ENCODE assay signal across 8 mouse cellular contexts in the genomic region with DNA sequence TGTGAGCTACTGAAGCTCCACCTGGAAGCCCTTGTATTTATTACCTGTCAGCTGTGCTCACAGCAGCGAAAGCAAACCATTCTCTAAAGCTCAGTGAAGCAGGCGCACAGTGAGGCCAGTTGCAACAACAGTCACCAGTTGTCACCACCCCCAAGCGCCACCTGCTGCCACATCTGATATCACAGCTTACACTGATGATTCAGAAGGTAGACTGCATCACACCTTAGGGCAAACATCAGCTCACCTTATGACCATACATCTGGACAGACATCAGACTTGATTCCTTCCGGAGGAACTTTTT.
A peak's percentile ranks its signal among the peaks of the same experiment; 100 is the strongest.
DNase-seq lines count a peak whose midpoint lies in the region; ATAC-seq and TF ChIP-seq lines count a peak whose summit lies in the region.

No protein-coding gene starts in this region.

- 0 out of 2 replicates have a peak, but pooled peaks cover 4% of the 10 kb centered on the region for H3K4me1 ChIP-seq in forebrain, postnatal 0 days (ENCODE audit: insufficient read depth)
- H3K4me1 ChIP-seq in forebrain, embryonic 16.5 days (replicated peaks; ENCODE audit: control insufficient read depth, insufficient read depth, low read length): 0 out of 2 replicates have a peak, but pooled peaks cover 5% of the 10 kb centered on the region
- H3K4me1 ChIP-seq in bone marrow macrophage, adult 2 months (ENCODE audit: control insufficient read depth, insufficient read depth, low read length): peaks cover 16% of the 10 kb centered on the region
- H3K4me1 ChIP-seq in liver, embryonic 11.5 days (replicated peaks; ENCODE audit: control insufficient read depth, insufficient read depth, low read length): peaks cover 21% of the 10 kb centered on the region
- no peaks in the 10 kb centered on the region for H3K4me1 ChIP-seq in neural tube, embryonic 14.5 days (ENCODE audit: control insufficient read depth, insufficient read depth, low read length)

- no peak overlapping the region for H3K9ac ChIP-seq in forebrain, postnatal 0 days
- H3K9ac ChIP-seq in forebrain, embryonic 16.5 days (replicated peaks; ENCODE audit: low read depth, low read length): no peak overlapping the region
- H3K9ac ChIP-seq in liver, embryonic 11.5 days (ENCODE audit: low read depth, low read length): no peak overlapping the region
- H3K9ac ChIP-seq in neural tube, embryonic 14.5 days (replicated peaks; ENCODE audit: low read depth, low read length): no peak overlapping the region

- 56% methylated on average over 4 of the region's 4 CpGs for WGBS in forebrain, postnatal 0 days
- 54% methylated on average over 4 of the region's 4 CpGs for WGBS in forebrain, embryonic 16.5 days
- 52% methylated on average over 4 of the region's 4 CpGs for WGBS in liver, embryonic 11.5 days
- WGBS in neural tube, embryonic 14.5 days: 40% methylated on average over 4 of the region's 4 CpGs

- H3K36me3 ChIP-seq in forebrain, postnatal 0 days (ENCODE audit: insufficient read depth): no peaks in the 10 kb centered on the region
- no peaks in the 10 kb centered on the region for H3K36me3 ChIP-seq in forebrain, embryonic 16.5 days (ENCODE audit: control insufficient read depth, insufficient read depth)
- no peaks in the 10 kb centered on the region for H3K36me3 ChIP-seq in liver, embryonic 11.5 days (ENCODE audit: control insufficient read depth, insufficient read depth, low read length)
- no peaks in the 10 kb centered on the region for H3K36me3 ChIP-seq in neural tube, embryonic 14.5 days (ENCODE audit: control insufficient read depth, insufficient read depth, low read length)

- no peak overlapping the region for H3K4me3 ChIP-seq in forebrain, postnatal 0 days (ENCODE audit: low read depth, low read length)
- H3K4me3 ChIP-seq in forebrain, embryonic 16.5 days (replicated peaks; ENCODE audit: low read length): no peak overlapping the region
- H3K4me3 ChIP-seq in bone marrow macrophage, adult 2 months (ENCODE audit: insufficient read depth, low read length): no peak overlapping the region
- H3K4me3 ChIP-seq in liver, embryonic 11.5 days (ENCODE audit: low read depth, low read length): no peak overlapping the region
- H3K4me3 ChIP-seq in neural tube, embryonic 14.5 days (ENCODE audit: low read depth, low read length): no peak overlapping the region

- no peak for DNase-seq in forebrain, postnatal 0 days
- peak; percentile 91 for DNase-seq in CD4-positive, CD25-positive, alpha-beta regulatory T cell, adult 2 months (ENCODE audit: low read depth, low spot score)
- peak; percentile 91 for DNase-seq in induced T-regulatory cell, adult 2 months (ENCODE audit: low read depth)
- peak; percentile 48 for DNase-seq in liver, embryonic 11.5 days (ENCODE audit: low spot score)
- DNase-seq in thymus, postnatal 36 days: peak; percentile 83 to 89

- H3K27ac ChIP-seq in forebrain, postnatal 0 days (ENCODE audit: low read depth, low read length): no peak overlapping the region
- H3K27ac ChIP-seq in forebrain, embryonic 16.5 days (ENCODE audit: low read length): no peak overlapping the region
- no peak overlapping the region for H3K27ac ChIP-seq in bone marrow macrophage, adult 2 months (ENCODE audit: insufficient read depth, low read depth, low read length)
- no peak overlapping the region for H3K27ac ChIP-seq in liver, embryonic 11.5 days (ENCODE audit: low read depth, low read length)
- no peak overlapping the region for H3K27ac ChIP-seq in neural tube, embryonic 14.5 days (ENCODE audit: low read depth, low read length)

- TF ChIP-seq CTCF in forebrain, postnatal 0 days (IDR thresholded peaks at IDR 0.05; ENCODE audit: low read depth): peak; percentile 48
- TF ChIP-seq CTCF in bone marrow macrophage, adult 2 months (IDR thresholded peaks at IDR 0.05; ENCODE audit: low read depth, low read length): peak; percentile 24; the same call in 1 of the 2 replicates

- no peak for ATAC-seq in forebrain, postnatal 0 days
- no peak for ATAC-seq in forebrain, embryonic 16.5 days
- 0 out of 2 replicates have a peak, but pooled peaks have one; percentile 36 for ATAC-seq in liver, embryonic 11.5 days (replicated peaks; ENCODE audit: low FRiP score)
- peak; percentile 54 for ATAC-seq in neural tube, embryonic 14.5 days (ENCODE audit: low read depth)

- H3K4me2 ChIP-seq in forebrain, postnatal 0 days (ENCODE audit: low read depth): no peak overlapping the region
- no peak overlapping the region for H3K4me2 ChIP-seq in forebrain, embryonic 16.5 days (ENCODE audit: low read length)
- peak overlapping the region; percentile 11; the same call in 1 of the 2 replicates for H3K4me2 ChIP-seq in liver, embryonic 11.5 days
- no peak overlapping the region for H3K4me2 ChIP-seq in neural tube, embryonic 14.5 days (ENCODE audit: low read depth, low read length)

- TF ChIP-seq POLR2A in bone marrow macrophage, adult 2 months (IDR thresholded peaks at IDR 0.05; ENCODE audit: borderline replicate concordance, low read depth, low read length): no peak

- no peaks in the 10 kb centered on the region for H3K27me3 ChIP-seq in forebrain, postnatal 0 days (ENCODE audit: insufficient read depth, low read length)
- no peaks in the 10 kb centered on the region for H3K27me3 ChIP-seq in forebrain, embryonic 16.5 days (replicated peaks; ENCODE audit: control insufficient read depth, insufficient read depth, low read length)
- H3K27me3 ChIP-seq in liver, embryonic 11.5 days (replicated peaks; ENCODE audit: control insufficient read depth, insufficient read depth, low read length): no peaks in the 10 kb centered on the region
- H3K27me3 ChIP-seq in neural tube, embryonic 14.5 days (ENCODE audit: control insufficient read depth, insufficient read depth, low read length): no peaks in the 10 kb centered on the region

- H3K9me3 ChIP-seq in forebrain, postnatal 0 days (ENCODE audit: low read length): no peaks in the 10 kb centered on the region
- H3K9me3 ChIP-seq in forebrain, embryonic 16.5 days (ENCODE audit: control insufficient read depth, low read length): no peaks in the 10 kb centered on the region
- no peaks in the 10 kb centered on the region for H3K9me3 ChIP-seq in liver, embryonic 11.5 days (ENCODE audit: control insufficient read depth, low read length)
- H3K9me3 ChIP-seq in neural tube, embryonic 14.5 days (ENCODE audit: control insufficient read depth, low read length): no peaks in the 10 kb centered on the region

Comparison
In these comparisons a context has a peak if more than half of its experiments do, and no peak if none do; other contexts are left out.
1. ATAC-seq: peak in liver, embryonic 11.5 days (single experiment) and neural tube, embryonic 14.5 days (single experiment); none in forebrain, postnatal 0 days (single experiment) and forebrain, embryonic 16.5 days (single experiment).